Mouse (Mus musculus): ENCODE data around the gene Mylk. TPM values are rescaled to one million over a fixed set of nuclear protein-coding genes. Genes with fewer than 3 reads are reported as not detected.

The Mylk gene
- total RNA-seq, 1 experiment, result 0.27 TPM

DNA sequence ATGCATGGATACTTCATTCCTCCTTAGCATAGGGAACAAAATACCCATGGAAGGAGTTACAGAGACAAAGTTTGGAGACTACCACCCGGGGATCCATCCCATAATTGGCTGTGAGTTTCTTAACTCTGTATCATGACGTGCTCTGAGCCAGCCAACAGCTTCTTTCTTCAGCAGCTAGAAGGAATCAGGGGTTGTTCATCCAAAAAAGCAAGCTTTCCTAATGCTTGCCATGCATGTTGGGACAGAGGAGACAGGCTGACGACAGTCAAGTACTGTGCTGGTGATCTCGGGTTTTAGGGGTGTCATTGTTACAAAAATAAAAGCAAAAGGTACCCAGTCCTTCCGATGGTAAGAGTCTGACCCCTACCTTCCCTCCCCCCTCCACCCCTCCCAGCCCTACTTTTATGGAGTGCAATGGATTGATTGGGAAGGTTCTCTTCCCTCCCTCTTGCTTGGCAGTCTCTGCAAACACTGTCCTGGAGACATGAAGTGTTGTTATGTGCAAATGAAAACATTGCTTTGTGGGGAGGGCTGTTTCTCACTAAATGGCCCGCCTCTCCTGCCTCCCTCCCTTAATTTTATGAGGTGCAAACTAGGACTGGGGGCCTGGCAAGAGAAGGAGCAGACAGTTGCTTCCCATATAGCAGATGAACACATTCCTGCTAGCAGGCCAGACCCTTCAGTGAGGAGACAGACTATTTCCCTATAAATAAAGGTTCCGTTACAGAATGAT is 153.2 kb downstream of the Mylk start:
- DNase-seq (ENCODE audit: low read depth, low spot score), result no peak
- Histone ChIP-seq H3K27ac (ENCODE audit: insufficient read depth, low read depth, low read length, poor library complexity, severe bottlenecking) (no peak overlapping the region), H3K4me3 (ENCODE audit: insufficient read depth in 1 of 2, low read depth in 1 of 2, low read length in 2 of 2, poor library complexity in 1 of 2, severe bottlenecking in 1 of 2) (no peak overlapping the region), H3K4me1 (ENCODE audit: control insufficient read depth in 2 of 2, insufficient read depth in 2 of 2, low read length in 2 of 2, poor library complexity in 1 of 2) (no peaks in the 10 kb centered on the region), H3K36me3 (ENCODE audit: control insufficient read depth, insufficient read depth, low read length, poor library complexity, severe bottlenecking) (no peaks in the 10 kb centered on the region), H3K9me3 (ENCODE audit: control insufficient read depth, insufficient read depth, low read depth, low read length) (no peaks in the 10 kb centered on the region), H3K9ac (ENCODE audit: insufficient read depth, low read depth, low read length, poor library complexity, severe bottlenecking) (no peak overlapping the region)
- in situ Hi-C loops (cut with MboI; ENCODE audit: low sequenced_read_pairs in 2 of 2, unreplicated experiment in 2 of 2), result no loop called here
- TF ChIP-seq CHD2 (IDR thresholded peaks at IDR 0.05; ENCODE audit: low read depth, low read length), result no peak
- no peak for TF ChIP-seq ZC3H11A (IDR thresholded peaks at IDR 0.05; ENCODE audit: borderline replicate concordance, low read depth, low read length)
- no peak for TF ChIP-seq ZNF384 (IDR thresholded peaks at IDR 0.05; ENCODE audit: low read depth, low read length)
- no peak for TF ChIP-seq HCFC1 (IDR thresholded peaks at IDR 0.05; ENCODE audit: borderline replicate concordance, insufficient read depth, low read length)
- no peak for TF ChIP-seq MAFK (IDR thresholded peaks at IDR 0.05; ENCODE audit: insufficient read depth, low read depth, low read length)

DNA sequence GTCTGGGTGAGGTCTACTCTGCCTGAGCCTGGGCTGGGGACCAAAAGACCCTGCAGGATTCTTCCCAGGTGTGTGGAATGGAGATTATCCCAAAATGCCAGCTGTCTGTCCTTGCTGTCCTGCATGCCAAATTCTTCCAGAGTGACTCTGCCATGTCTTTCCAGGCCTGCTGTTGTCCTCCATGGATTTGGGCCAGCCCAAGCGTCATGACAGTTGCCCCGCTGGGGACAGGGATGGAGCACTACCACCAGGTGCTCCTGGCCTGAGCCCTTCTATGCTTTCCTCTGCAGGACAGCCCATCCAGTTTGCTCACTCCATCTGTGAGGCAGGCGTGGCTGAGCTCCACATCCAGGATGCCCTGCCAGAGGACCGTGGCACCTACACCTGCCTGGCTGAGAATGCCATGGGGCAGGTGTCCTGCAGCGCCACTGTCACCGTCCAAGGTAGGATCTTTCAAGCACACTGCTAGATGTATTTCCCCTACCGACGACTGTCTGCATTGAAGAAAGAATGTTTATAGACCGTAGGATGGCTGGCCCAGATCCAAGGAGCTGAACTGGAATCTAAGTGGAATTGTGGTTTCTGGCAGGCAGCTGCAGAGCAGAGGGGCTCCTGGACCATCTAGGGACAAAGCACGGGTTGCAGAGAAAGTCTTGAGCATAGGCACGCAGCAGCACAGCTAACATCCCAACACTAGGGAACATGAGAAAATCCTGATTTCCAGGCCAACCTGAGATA is 154.2 kb downstream of the Mylk start:
- Histone ChIP-seq H3K27ac (ENCODE audit: insufficient read depth, low read depth, low read length, poor library complexity, severe bottlenecking) (no peak overlapping the region), H3K9ac (ENCODE audit: insufficient read depth, low read depth, low read length, poor library complexity, severe bottlenecking) (no peak overlapping the region), H3K36me3 (ENCODE audit: control insufficient read depth, insufficient read depth, low read length, poor library complexity, severe bottlenecking) (no peaks in the 10 kb centered on the region), H3K4me1 (ENCODE audit: control insufficient read depth in 2 of 2, insufficient read depth in 2 of 2, low read length in 2 of 2, poor library complexity in 1 of 2) (no peaks in the 10 kb centered on the region), H3K4me3 (ENCODE audit: insufficient read depth in 1 of 2, low read depth in 1 of 2, low read length in 2 of 2, poor library complexity in 1 of 2, severe bottlenecking in 1 of 2) (no peak overlapping the region), H3K9me3 (ENCODE audit: control insufficient read depth, insufficient read depth, low read depth, low read length) (no peaks in the 10 kb centered on the region)
- no peak for DNase-seq (ENCODE audit: low read depth, low spot score)
- in situ Hi-C loops (cut with MboI; ENCODE audit: low sequenced_read_pairs in 2 of 2, unreplicated experiment in 2 of 2), result no loop called here
- TF ChIP-seq ZC3H11A (IDR thresholded peaks at IDR 0.05; ENCODE audit: borderline replicate concordance, low read depth, low read length) (no peak), CHD2 (IDR thresholded peaks at IDR 0.05; ENCODE audit: low read depth, low read length) (no peak), MAFK (IDR thresholded peaks at IDR 0.05; ENCODE audit: insufficient read depth, low read depth, low read length) (no peak), HCFC1 (IDR thresholded peaks at IDR 0.05; ENCODE audit: borderline replicate concordance, insufficient read depth, low read length) (no peak), ZNF384 (IDR thresholded peaks at IDR 0.05; ENCODE audit: low read depth, low read length) (no peak)

DNA sequence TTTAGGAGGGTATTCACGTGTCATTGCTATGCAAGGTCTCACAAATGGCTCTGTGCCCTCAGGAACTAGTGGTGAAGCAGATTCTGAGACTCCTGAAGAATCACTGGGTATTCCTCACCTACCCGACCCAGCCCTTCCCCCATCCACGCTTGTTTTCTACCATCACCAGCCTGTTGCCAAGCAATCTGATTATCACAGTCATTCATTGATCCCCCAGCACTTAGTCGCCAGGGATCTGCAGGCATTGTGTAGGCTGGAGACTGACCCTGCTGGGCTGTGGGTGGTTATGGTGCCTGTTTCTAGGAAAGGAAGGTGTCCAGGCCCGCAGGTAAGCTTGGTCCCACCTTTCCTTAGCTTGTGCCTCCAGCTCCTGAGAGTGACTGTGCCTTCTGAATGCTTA is 155.0 kb downstream of the Mylk start:
- H3K4me3 ChIP-seq (ENCODE audit: insufficient read depth in 1 of 2, low read depth in 1 of 2, low read length in 2 of 2, poor library complexity in 1 of 2, severe bottlenecking in 1 of 2), result no peak overlapping the region
- no peaks in the 10 kb centered on the region for H3K36me3 ChIP-seq (ENCODE audit: control insufficient read depth, insufficient read depth, low read length, poor library complexity, severe bottlenecking)
- in situ Hi-C loops (cut with MboI; ENCODE audit: low sequenced_read_pairs in 2 of 2, unreplicated experiment in 2 of 2), result no loop called here
- no peak for DNase-seq (ENCODE audit: low read depth, low spot score)
- TF ChIP-seq ZC3H11A (IDR thresholded peaks at IDR 0.05; ENCODE audit: borderline replicate concordance, low read depth, low read length) (no peak), MAFK (IDR thresholded peaks at IDR 0.05; ENCODE audit: insufficient read depth, low read depth, low read length) (no peak), HCFC1 (IDR thresholded peaks at IDR 0.05; ENCODE audit: borderline replicate concordance, insufficient read depth, low read length) (no peak), ZNF384 (IDR thresholded peaks at IDR 0.05; ENCODE audit: low read depth, low read length) (no peak)
- no peaks in the 10 kb centered on the region for H3K9me3 ChIP-seq (ENCODE audit: control insufficient read depth, insufficient read depth, low read depth, low read length)
- H3K27ac ChIP-seq (ENCODE audit: insufficient read depth, low read depth, low read length, poor library complexity, severe bottlenecking), result no peak overlapping the region
- H3K4me1 ChIP-seq (ENCODE audit: control insufficient read depth in 2 of 2, insufficient read depth in 2 of 2, low read length in 2 of 2, poor library complexity in 1 of 2), result no peaks in the 10 kb centered on the region
- no peak overlapping the region for H3K9ac ChIP-seq (ENCODE audit: insufficient read depth, low read depth, low read length, poor library complexity, severe bottlenecking)

DNA sequence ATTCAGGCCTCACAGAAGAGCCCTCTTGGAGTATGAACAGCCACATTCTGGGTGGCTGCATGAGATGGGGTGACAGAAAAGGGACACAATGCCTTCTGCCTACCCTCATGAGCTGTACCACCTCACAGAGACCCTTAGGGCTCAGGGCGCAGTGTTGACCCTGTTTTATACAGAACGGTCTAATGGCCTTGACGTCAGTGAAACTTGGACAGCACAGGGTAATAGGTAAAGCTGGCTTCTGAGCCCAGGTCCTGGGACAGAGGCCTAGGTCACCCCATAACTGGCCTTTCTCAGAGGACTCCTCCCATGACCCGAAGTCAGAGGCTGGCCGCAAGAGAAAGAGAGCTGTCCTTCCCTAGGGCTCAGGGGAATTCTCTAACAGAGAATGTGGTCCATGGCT is 155.5 kb downstream of the Mylk start:
- no peak for TF ChIP-seq CHD2 (IDR thresholded peaks at IDR 0.05; ENCODE audit: low read depth, low read length)
- no peak for TF ChIP-seq ZC3H11A (IDR thresholded peaks at IDR 0.05; ENCODE audit: borderline replicate concordance, low read depth, low read length)
- no peak for TF ChIP-seq ZNF384 (IDR thresholded peaks at IDR 0.05; ENCODE audit: low read depth, low read length)
- no peak for TF ChIP-seq HCFC1 (IDR thresholded peaks at IDR 0.05; ENCODE audit: borderline replicate concordance, insufficient read depth, low read length)
- no peak for TF ChIP-seq MAFK (IDR thresholded peaks at IDR 0.05; ENCODE audit: insufficient read depth, low read depth, low read length)
- Histone ChIP-seq H3K9me3 (ENCODE audit: control insufficient read depth, insufficient read depth, low read depth, low read length) (no peaks in the 10 kb centered on the region), H3K27ac (ENCODE audit: insufficient read depth, low read depth, low read length, poor library complexity, severe bottlenecking) (no peak overlapping the region), H3K4me1 (ENCODE audit: control insufficient read depth in 2 of 2, insufficient read depth in 2 of 2, low read length in 2 of 2, poor library complexity in 1 of 2) (no peaks in the 10 kb centered on the region), H3K9ac (ENCODE audit: insufficient read depth, low read depth, low read length, poor library complexity, severe bottlenecking) (no peak overlapping the region), H3K4me3 (ENCODE audit: insufficient read depth in 1 of 2, low read depth in 1 of 2, low read length in 2 of 2, poor library complexity in 1 of 2, severe bottlenecking in 1 of 2) (no peak overlapping the region), H3K36me3 (ENCODE audit: control insufficient read depth, insufficient read depth, low read length, poor library complexity, severe bottlenecking) (no peaks in the 10 kb centered on the region)
- in situ Hi-C loops (cut with MboI; ENCODE audit: low sequenced_read_pairs in 2 of 2, unreplicated experiment in 2 of 2), result no loop called here
- DNase-seq (ENCODE audit: low read depth, low spot score), result no peak
